Mouse (Mus musculus): ENCODE results near the gene Marveld2.

The Marveld2 gene

DNA sequence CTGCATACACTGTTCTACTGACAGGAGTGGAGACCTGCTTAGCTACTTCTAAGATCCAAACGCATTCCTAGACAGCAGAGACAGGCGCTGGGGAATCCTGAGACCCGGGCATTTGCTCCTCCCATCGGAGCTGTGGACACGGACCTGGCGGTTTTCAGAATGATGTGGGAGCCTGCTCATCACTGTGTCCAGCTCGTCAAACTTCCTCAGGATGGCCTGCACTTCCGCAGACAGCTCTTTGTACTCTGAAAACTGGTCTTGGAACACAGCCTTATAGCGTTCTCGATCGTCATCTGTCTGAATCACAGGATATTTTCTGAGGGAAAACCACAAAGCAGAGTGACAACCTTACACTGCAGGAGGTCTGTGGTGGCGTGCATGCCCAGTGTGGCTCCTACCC is 16.5 kb downstream of the Marveld2 start:
- no peak for DNase-seq (ENCODE audit: low read depth, low spot score)

DNA sequence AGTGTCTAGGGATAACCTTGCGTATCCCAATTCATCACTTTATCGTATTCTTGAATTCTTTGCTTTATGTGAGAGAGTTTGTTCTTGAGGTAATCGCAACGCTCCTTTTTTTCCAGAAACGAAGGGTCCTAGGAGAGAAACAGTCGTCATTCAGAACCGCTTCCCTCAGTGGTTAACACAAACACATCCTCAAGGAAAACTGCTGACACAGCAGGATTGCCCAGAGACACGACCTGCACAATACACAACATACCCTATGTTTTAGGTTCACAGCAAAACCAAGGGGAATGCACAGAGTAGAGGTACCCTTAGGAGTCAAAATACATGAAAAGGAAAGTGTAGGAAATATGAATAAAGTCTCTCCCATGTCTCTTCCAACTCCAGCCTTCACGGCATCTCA is 19.5 kb downstream of the Marveld2 start:
- DNase-seq (ENCODE audit: low read depth, low spot score), result no peak

DNA sequence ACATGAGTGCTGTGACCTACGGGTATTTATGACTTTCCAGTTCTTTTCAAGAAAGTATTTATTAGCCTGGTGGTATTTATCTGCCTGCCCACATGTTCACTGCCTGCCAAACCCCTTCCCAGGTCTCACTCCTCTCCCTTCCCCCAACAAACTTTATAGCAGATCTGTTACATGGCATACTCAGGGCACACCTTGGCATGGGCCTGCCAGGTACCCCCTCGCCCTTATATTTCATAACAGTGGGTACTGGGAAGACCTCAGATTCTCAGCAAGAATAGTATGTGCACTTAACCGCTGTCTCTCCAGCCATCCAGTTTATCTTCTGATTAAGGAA is 21.3 kb downstream of the Marveld2 start:
- DNase-seq (ENCODE audit: low read depth, low spot score), result no peak

DNA sequence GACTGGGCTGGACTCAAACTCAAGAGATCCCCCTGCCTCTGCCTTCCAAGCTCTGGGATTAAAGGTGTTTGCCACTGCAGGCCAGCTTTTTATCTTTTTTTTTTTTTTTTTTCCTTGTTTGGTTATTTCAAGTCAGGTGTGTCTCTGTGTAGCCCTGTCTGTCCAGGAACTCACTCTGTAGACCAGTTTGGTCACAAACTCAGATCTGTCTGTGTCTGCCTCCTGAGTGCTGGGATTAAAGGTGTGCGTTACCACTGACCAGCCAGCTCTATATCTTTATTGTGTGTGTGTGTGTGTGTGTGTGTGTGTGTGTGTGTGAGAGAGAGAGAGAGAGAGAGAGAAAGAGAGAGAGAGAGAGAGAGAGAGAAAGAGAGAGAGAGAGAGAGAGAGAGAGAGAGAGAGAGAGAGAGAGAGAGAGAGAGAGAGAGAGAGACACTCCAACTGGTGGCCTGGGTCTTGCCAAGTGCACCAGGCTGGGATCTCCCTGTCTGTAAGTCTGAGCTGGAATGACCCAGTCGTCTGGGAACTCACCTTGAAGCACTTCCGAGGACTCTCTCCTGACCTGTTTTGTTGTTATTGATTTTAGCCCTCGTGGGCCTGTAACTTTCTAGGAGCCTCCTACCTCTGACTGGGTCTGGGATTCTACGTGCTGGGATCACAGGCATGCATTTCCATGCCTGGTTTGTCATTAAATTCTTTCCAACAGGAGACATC is 21.8 kb downstream of the Marveld2 start:
- no peak for DNase-seq (ENCODE audit: low read depth, low spot score)

DNA sequence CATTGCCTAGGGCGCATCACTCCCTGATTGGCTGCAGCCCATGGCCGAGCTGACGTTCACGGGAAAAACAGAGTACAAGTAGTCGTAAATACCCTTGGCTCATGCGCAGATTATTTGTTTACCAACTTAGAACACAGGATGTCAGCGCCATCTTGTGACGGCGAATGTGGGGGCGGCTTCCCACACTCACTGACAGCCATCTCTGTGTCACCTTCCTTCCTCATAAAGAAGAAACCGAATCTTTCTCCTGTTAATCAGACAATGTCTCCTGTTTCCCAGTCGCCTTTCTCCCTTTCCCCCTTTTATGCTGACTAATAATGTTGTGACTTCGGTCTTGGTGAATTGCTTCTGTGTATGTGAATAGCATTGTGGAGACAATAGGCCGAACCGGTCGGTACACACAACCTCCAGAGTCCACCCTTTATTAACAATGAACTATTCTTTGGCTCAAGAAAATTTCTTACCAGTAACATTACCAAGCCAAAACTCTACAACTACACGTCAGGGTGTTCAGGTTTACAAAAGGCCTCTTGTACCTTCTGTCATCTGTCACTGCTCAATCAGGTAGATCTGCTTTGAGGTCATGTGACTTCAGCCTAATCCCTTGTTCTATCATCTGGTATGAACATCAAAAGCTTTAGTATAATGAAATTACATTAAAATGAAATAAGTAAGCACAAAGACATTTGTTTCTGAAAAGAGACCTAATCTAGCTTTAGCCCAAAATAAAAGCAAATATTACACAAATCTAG is 22.6 kb downstream of the Marveld2 start:
- DNase-seq (ENCODE audit: low read depth, low spot score), result no peak

DNA sequence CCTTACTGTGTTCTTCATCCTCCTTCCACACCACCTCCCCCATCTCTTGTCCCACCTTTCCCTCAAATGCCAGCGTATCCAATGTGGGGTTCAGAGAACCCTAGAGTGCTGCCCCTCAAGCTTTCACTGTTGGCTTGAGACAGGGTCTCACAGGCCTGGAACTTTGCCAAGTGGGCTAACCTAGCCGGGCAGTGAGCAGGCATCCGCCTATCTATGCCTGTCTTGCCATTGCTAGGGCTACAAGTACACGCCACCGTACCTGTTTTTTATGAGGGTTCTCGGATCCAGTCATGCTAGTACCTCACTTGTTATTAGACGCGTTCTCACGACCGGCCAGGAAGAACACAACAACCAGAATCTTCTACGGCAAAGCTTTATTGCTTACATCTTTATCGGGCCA is 28.1 kb downstream of the Marveld2 start:
- DNase-seq (ENCODE audit: low read depth, low spot score), result no peak

DNA sequence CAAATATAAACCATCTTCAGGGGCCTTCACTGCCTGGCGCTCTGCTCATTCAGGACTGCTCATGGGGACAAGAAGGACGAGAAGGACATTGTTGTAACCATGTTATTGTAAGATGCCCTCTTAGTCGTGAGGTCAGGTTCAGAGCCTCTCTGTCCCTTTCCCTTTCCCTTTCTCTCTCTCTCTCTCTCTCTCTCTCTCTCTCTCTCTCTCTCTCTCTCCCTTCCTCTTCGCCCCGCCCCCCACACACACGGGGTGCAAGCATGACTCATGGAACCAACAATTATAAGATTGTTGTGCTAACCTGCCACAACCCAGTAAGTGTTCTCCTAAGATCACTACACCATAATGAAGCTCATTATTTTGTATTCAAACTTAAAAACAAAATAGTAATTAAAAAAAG is 34.6 kb downstream of the Marveld2 start:
- DNase-seq (ENCODE audit: low read depth, low spot score), result no peak

DNA sequence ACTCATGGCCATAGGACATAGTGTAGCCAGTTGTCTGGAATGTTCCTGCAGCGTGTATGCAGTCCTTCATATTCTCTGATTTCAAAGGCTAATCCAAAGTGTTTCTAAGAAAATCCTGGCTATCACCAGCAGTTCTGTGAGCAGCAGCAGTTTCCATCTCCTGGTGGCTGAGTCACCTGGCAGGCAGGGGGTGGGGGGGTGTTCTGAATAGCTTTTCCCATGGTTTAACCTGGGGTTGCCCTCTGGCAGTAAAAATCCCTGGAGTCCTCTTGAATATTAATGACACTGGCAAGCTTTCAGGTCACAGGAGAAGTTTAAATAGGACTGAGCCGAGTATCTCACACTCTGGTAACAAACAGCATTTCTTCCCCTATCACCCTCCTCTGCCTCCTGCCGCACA is 35.1 kb downstream of the Marveld2 start:
- DNase-seq (ENCODE audit: low read depth, low spot score), result no peak

DNA sequence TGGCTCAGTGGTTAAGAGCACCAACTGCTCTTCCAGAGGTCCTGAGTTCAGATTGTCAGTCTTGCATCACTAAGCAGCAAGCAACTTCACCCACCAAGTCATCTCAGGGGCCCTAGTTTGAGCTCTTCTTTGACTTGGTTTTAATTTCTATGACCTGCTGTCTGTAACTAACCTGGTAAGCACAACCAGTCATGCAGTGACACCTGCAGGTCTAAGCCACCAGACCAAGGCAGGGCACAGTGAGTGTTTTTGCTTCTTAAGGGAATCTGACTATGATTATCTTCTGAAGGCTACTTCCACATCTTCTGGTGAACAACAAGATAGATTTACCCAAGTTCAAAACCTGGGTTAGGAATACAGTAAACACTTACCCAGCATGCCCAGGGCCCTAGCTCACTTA is 36.8 kb downstream of the Marveld2 start:
- DNase-seq (ENCODE audit: low read depth, low spot score), result no peak

DNA sequence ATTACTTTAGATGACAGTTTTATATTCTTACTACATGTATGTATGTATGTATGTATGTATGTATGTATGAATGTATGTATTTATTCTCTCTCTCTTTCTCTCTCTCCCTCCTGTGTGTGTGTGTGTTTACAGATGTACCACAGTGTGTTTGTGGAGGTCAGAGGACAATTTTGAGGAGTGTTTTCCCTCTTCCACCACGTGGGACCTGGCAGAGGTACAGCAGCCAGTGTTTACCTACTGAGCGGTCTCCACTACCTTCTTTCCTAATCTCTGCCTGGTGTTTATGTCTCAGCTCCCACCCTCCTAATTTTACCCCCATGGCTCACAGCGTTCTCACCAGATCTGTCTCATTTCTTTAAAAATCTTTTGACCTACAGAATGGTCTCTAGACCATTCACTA is 37.6 kb downstream of the Marveld2 start:
- DNase-seq (ENCODE audit: low read depth, low spot score), result no peak

DNA sequence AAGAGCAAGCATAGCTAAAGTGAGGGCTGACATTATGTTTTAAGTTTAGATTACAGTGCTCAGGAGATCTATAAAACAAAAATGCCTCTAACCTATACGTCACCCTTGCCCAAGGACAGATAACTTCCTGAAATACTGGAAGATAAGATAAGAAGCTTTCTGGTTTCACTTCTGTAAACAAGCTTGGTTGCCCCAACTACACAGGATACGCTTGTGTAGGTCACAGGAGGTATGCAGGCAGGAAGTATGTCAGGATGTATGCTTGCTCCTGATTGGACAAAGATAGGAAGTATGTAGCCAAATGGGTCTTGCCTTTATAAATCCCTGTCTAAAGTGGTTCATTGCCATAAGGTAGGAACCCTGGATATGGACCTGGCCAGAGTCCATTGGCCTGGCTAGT is 40.8 kb downstream of the Marveld2 start:
- DNase-seq (ENCODE audit: low read depth, low spot score), result no peak

DNA sequence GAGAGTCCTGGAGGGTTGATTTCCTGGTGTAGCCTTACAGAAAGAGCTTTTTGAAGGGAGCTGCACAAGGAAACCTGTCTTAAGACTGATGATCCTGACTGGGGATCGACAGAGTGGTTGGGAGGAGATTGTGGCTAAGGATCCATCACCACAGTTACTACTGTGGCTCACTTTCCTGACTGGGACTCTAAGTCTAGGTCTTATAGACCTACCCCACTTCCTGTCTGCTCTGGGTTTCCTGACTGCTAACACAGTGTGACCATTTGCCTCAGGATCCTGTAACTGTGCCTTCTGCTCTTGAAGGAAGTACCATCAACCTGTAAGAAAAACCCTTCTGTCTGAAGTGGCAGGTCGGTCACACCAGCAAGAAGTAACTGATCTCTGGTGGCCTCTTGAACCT is 46.1 kb downstream of the Marveld2 start:
- no peak for DNase-seq (ENCODE audit: low read depth, low spot score)

DNA sequence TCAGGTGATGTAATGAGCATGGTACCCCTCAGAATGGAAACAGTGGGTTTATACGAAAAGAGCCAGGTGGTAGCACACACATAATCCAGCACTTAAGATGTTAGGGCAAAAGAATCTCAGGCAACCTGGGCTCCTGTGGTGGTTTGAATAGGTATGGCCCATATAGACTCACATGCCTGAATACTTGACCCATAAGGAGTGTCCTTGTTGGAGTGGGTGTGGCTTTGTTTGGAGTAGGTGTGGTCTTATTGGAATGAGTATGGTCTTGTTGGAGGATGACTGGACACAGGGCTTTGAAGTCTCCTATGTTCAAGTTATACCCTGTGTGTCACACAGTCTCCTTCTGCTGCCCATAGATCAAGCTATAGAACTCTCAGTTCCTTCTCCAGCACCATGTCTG is 48.4 kb downstream of the Marveld2 start:
- DNase-seq (ENCODE audit: low read depth, low spot score), result no peak

DNA sequence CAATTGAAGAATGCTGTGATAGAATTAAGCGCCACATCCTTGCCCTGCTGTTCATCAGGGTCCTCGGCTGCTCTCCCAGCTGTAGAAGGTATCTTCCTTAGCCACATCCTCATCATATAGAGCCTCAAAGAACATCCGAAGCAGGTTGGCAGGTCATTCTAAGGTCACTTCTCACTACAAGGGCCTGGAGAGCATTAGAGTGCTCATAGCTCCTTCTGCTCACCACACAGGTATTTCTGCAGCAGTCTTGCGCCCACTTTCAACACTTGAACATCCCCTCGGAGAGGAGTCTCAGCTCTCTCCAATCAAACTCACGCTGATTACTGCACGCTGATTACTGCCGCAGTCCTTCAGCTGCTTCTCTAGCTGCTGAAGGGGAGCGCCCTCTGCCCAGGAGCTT is 57.3 kb downstream of the Marveld2 start:
- DNase-seq (ENCODE audit: low read depth, low spot score), result no peak

DNA sequence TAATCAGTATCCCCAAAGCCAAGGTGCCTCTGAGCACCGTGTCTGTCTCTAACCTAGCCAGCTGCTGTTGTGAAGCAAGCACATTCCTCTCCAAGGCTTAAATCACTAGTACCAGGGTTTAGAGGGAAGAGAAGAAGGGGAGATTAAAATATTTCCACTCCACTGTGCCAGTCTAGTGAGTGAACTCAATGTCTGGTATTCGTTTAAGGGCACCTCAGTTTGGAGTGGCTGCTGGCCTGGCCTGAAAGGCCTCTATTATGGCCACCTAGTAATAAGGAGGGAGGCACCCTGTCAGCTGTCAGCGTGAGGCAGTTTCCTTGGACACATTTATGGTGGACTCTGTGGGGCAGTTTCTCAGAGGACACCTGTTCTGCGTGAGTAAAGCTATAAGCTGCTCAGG is 59.8 kb downstream of the Marveld2 start:
- DNase-seq (ENCODE audit: low read depth, low spot score), result no peak

DNA sequence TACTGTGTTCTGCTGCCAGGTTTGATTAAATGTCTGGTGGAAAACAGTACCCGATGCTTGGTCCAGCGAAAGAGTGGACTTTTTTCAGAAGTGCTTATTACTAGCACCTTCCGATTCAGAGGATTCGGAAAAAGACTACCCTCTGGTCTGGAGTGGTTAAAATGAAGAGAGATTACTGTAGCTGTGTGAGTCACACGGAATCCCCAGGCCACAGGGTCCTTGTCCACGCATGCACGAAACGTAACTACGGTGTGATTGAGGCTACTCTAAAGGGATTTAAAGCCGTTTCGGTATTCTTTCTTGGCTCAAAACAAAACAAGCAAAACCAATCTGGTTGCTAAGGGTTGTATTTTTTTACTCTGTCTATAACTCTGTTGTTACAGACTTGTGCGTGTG is 63.7 kb downstream of the Marveld2 start:
- DNase-seq (ENCODE audit: low read depth, low spot score), result no peak

DNA sequence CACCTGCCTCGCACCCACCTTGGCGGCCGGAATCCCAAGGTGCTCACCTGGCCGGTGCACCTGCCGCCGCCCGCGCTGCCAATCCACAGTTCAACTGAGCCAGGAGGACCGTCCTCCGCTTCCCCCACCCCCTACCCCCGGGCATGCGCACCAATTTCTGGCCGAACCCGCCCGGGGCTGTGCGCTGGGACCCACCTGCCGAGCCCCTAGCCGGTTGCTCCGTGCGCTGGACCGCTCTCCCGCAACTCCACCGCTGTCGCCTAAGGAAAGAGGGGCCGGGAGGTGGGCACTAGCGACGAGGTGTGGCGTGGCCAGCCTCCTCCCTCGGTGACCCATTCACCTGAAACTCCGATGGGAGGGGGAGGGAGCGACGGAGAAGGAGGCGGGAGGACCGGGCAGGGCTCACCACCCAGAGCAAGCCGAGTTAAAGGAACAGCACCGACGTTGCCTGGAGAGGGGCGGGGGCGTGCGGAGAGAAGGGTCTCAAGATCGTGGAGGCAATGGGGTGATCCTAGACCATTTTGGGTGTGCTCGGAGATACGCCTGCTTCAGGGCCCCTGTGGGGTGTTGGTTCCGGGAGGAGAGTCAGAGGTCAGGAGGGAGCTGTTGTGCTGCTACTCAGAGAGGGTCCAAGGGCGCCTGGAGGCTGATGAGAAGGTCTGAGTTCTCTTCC is 64.3 kb downstream of the Marveld2 start, which contains the start of gene Ocln:
Gene Ocln, minus strand, starts transcription at position 350 of the 673 bp plus-strand sequence.
- peak; percentile 64 for DNase-seq (ENCODE audit: low read depth, low spot score)

DNA sequence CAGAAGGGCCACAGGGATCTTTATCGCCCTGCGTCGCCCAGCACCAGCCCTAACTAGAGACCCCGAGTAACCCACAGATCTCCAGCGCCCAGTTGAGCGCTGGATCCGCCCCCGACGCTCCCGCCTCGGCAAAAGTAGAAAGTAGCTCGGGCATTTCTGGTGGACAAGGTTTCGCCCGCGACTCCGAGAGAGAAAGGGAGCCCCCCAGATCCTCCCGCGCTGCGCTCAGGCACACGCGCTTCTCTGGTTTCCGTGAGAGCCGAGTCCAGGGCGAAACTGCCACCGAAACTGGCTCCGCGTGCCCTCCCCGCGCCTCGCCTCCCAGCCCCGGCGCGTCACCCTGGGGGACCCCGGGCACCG is 64.8 kb downstream of the Marveld2 start:
- no peak for DNase-seq (ENCODE audit: low read depth, low spot score)

DNA sequence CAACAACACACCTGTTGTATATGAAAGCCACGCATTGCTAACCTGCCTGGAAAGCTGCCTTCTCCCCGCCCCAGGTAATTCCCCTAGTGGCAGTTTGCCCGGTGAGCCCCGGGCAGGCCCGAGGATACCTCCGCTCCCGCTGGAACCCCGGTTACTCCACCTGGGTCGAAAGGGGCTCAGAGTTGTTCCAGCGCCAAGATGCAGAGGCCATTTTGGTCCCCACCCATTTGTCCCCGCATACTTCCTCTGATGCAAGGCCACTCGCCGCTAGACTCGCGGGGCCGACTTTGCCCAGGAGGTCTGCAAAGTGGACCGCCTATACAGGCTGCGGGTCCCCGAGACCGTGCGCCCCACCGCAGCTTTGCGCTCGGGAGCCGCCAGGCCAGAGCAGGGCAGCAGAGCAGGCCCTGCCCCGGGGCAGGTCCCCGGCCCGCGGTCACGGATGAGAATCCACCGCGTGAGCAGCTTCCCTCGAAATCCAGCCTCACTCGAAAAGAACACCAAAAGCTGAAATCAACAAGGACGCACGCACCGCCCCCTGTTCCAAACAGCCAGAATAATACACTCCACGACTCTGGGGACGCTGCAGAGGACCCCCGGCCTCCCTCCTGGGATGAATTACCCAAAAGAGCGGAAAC is 65.3 kb downstream of the Marveld2 start:
- no peak for DNase-seq (ENCODE audit: low read depth, low spot score)

DNA sequence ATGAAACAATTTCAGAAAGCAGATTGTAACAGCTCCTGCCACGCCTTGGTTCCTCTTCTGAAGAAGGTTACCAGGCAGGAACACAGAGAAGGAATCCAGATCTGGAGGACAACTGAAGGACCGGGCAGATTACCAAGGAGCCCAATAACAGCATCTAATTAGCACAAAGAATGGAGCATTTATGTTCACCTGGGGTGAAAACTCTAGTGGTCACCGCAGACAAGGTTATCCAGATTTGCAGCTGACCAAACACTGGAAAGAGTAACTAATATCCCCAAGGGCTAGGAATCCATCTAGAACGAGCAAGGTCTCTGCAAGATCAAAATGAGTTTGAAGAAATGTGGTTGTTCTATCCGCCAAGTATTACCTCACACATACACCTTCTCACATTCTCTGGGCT is 69.5 kb downstream of the Marveld2 start:
- DNase-seq (ENCODE audit: low read depth, low spot score), result no peak

All from ES-CJ7 (cell line).